Comparison of ENCODE assay signal across 8 mouse cellular contexts in genomic region chr7:35810736-35811135, GRCm38 (mm10). TPM values are rescaled to one million over a fixed set of nuclear protein-coding genes. Genes with fewer than 3 reads are reported as not detected.
DNase-seq lines count a peak whose midpoint lies in the region; ATAC-seq and TF ChIP-seq lines count a peak whose summit lies in the region.

No protein-coding gene starts in this region.

- no peak for TF ChIP-seq EP300 in ES-Bruce4 (IDR thresholded peaks at IDR 0.05; ENCODE audit: insufficient read depth, low read depth, low read length)

- DNase-seq in hindbrain, embryonic 11.5 days (ENCODE audit: low spot score), result peak; percentile 18
- DNase-seq in hindbrain, embryonic 10.5 days (ENCODE audit: low spot score), result no peak
- peak; percentile 19 for DNase-seq in 3T3-L1 (ENCODE audit: low read depth, low spot score)
- peak; percentile 29 for DNase-seq in induced T-regulatory cell, adult 2 months (ENCODE audit: low read depth)
- DNase-seq in right cerebral cortex, adult 2 months (ENCODE audit: low spot score in 2 of 2), result no peak
- no peak for DNase-seq in frontal cortex, postnatal 10 days (ENCODE audit: low spot score in 2 of 2)
- no peak for DNase-seq in spleen, adult 18-20 months

- TF ChIP-seq CTCF in ES-Bruce4 (IDR thresholded peaks at IDR 0.05; ENCODE audit: low read depth, low read length), result peak; percentile 37

- no peaks in the 10 kb centered on the region for H3K36me3 ChIP-seq in hindbrain, embryonic 11.5 days (ENCODE audit: control insufficient read depth, insufficient read depth, low read length)
- H3K36me3 ChIP-seq in hindbrain, embryonic 10.5 days, result no peaks in the 10 kb centered on the region
- no peaks in the 10 kb centered on the region for H3K36me3 ChIP-seq in ES-Bruce4 (ENCODE audit: control insufficient read depth, insufficient read depth, low read length, poor library complexity, severe bottlenecking)

- ATAC-seq in hindbrain, embryonic 11.5 days (ENCODE audit: low FRiP score), result no peak

- TF ChIP-seq POLR2A in ES-Bruce4 (IDR thresholded peaks at IDR 0.05; ENCODE audit: insufficient read depth, low read length), result no peak

- H3K9me3 ChIP-seq in hindbrain, embryonic 11.5 days (ENCODE audit: control insufficient read depth, low read length), result no peaks in the 10 kb centered on the region
- no peaks in the 10 kb centered on the region for H3K9me3 ChIP-seq in hindbrain, embryonic 10.5 days
- H3K9me3 ChIP-seq in ES-Bruce4 (replicated peaks; ENCODE audit: control insufficient read depth, insufficient read depth, low read length, poor library complexity, severe bottlenecking), result no peaks in the 10 kb centered on the region

- H3K27ac ChIP-seq in hindbrain, embryonic 11.5 days (ENCODE audit: low read depth, low read length), result no peak overlapping the region
- no peak overlapping the region for H3K27ac ChIP-seq in hindbrain, embryonic 10.5 days
- no peak overlapping the region for H3K27ac ChIP-seq in ES-Bruce4 (ENCODE audit: insufficient read depth, low read length)

- no peaks in the 10 kb centered on the region for H3K4me1 ChIP-seq in hindbrain, embryonic 11.5 days (replicated peaks; ENCODE audit: control insufficient read depth, insufficient read depth, low read length)
- H3K4me1 ChIP-seq in hindbrain, embryonic 10.5 days (replicated peaks), result no peaks in the 10 kb centered on the region
- H3K4me1 ChIP-seq in ES-Bruce4 (ENCODE audit: control insufficient read depth, insufficient read depth, low read length), result no peaks in the 10 kb centered on the region

- 52% methylated on average over 8 of the region's 8 CpGs for WGBS in hindbrain, embryonic 11.5 days
- 54% methylated on average over 8 of the region's 8 CpGs for WGBS in hindbrain, embryonic 10.5 days

- H3K4me2 ChIP-seq in hindbrain, embryonic 11.5 days (replicated peaks; ENCODE audit: low read depth, low read length), result no peak overlapping the region

- H3K27me3 ChIP-seq in hindbrain, embryonic 11.5 days (ENCODE audit: control insufficient read depth, insufficient read depth, low read length), result no peaks in the 10 kb centered on the region
- no peaks in the 10 kb centered on the region for H3K27me3 ChIP-seq in hindbrain, embryonic 10.5 days (ENCODE audit: insufficient read depth, poor library complexity, severe bottlenecking)
- H3K27me3 ChIP-seq in ES-Bruce4 (ENCODE audit: control insufficient read depth, insufficient read depth, low read length, poor library complexity, severe bottlenecking), result no peaks in the 10 kb centered on the region

- H3K4me3 ChIP-seq in hindbrain, embryonic 11.5 days (ENCODE audit: low read depth, low read length), result no peak overlapping the region
- H3K4me3 ChIP-seq in hindbrain, embryonic 10.5 days, result no peak overlapping the region
- H3K4me3 ChIP-seq in ES-Bruce4 (ENCODE audit: low read depth, low read length), result no peak overlapping the region

- no peak overlapping the region for H3K9ac ChIP-seq in hindbrain, embryonic 11.5 days (ENCODE audit: low read depth, low read length)
- H3K9ac ChIP-seq in ES-Bruce4 (ENCODE audit: low read depth, poor library complexity, severe bottlenecking), result no peak overlapping the region

RNA-seq across cellular contexts. Expression of gene Zfp507, which starts 7.9 kb away (rescaled TPM):
- polyA plus RNA-seq in hindbrain, embryonic 11.5 days (2014; fragmentation: Nextera tagmentation; extraction: Ambion mirVana), result 16.2 and 21.4 TPM in 2 replicates
- polyA plus RNA-seq in hindbrain, embryonic 10.5 days (2016; fragmentation: Nextera tagmentation; extraction: Ambion mirVana), result 15.4 and 19.9 TPM in 2 replicates
- polyA plus RNA-seq in ES-Bruce4 (2011; ENCODE audit: insufficient read depth, insufficient read length, low read depth, missing spikeins), result 30.4 and 31.3 TPM in 2 replicates

RNA-seq across cellular contexts. Expression of gene Dpy19l3, which starts 56.5 kb away (rescaled TPM):
- 29.4 and 33.5 TPM in 2 replicates for polyA plus RNA-seq in hindbrain, embryonic 11.5 days (2014; fragmentation: Nextera tagmentation; extraction: Ambion mirVana)
- 25.9 and 27.9 TPM in 2 replicates for polyA plus RNA-seq in hindbrain, embryonic 10.5 days (2016; fragmentation: Nextera tagmentation; extraction: Ambion mirVana)
- 24.2 and 31.9 TPM in 2 replicates for polyA plus RNA-seq in ES-Bruce4 (2011; ENCODE audit: insufficient read depth, insufficient read length, low read depth, missing spikeins)

Comparison
In these comparisons a context has a peak if more than half of its experiments do, and no peak if none do; other contexts are left out.
1. DNase-seq: peak in hindbrain, embryonic 11.5 days (single experiment), 3T3-L1 (single experiment) and induced T-regulatory cell, adult 2 months (single experiment); none in hindbrain, embryonic 10.5 days (single experiment), right cerebral cortex, adult 2 months (0 of 2), frontal cortex, postnatal 10 days (0 of 2) and spleen, adult 18-20 months (0 of 2).